Mouse (Mus musculus) neutrophil, adult 83 days (primary cell): Measurements from ENCODE around the gene Gm14308. TPM values are rescaled to one million over a fixed set of nuclear protein-coding genes. Genes with fewer than 3 reads are reported as not detected.

Source experiments
- total RNA-seq, 2 experiments: library from RNA; stranded (reverse); gene quantifications; one replicate each; pipeline ENCODE4 v1.2.4; 2023

Gm14308 gene
- total RNA-seq: not detected

DNA sequence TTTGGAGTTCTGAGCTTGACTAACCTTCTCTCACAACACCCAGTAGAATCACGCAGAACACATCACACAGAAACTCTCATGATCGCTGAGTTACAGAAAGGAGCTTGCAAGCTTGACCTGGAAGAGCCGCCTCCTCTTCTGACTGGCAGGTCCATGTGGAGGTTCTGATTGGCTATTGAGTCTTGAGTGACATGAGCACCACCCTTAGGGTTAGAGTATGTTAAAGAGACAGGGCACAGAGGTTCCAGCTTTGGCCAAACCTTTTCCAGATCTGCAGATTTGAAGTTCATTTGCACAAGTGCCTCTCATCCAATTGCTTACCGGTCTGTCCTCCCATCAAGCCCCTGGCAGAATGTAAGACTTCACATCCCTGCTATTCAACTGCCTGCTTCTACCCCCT lies at the start of gene Gm14308:
Gene Gm14308, minus strand, starts transcription at position 101 of the 400 bp plus-strand sequence.

DNA sequence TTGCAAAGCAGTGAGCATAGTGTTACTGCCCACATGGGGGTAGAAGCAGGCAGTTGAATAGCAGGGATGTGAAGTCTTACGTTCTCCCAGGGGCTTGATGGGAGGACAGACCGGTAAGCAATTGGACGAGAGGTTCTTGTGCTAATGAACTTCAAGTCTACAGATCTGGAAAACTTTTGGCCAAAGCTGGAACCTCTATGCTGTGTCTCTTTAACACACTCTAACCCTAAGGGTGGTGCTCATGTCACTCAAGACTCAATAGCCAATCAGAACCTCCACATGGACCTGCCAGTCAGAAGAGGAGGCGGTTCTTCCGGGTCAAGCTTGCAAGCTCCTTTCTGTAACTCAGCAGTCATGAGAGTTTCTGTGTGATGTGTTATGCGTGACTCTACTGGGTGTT lies 34.1 kb upstream of the Gm14308 start, which contains the start of gene Zfp973:
Gene Zfp973, plus strand, starts transcription at position 301 of the 400 bp plus-strand sequence.

Other genes with a start within 250 kb of the Gm14308 start
- 1 to 10 TPM in 1 of 2 experiments, not detected in 1; 1.1 TPM for gene Gm14435, start 212.8 kb downstream of the Gm14308 start, total RNA-seq
- gene Gm14434, start 149.6 kb downstream of the Gm14308 start, total RNA-seq: not detected
- not detected for gene Zfp967, start 115.3 kb downstream of the Gm14308 start, total RNA-seq
- 1 to 10 TPM; 1.2 to 1.6 TPM for gene Zfp973, start 34.2 kb upstream of the Gm14308 start, total RNA-seq
- gene Gm14305, start 72.0 kb upstream of the Gm14308 start, total RNA-seq: 1 to 10 TPM in 1 of 2 experiments, under 1 TPM in 1; 0.40 to 1.3 TPM
- gene Gm14295, start 162.3 kb upstream of the Gm14308 start, total RNA-seq: under 1 TPM; 0.42 to 0.51 TPM
- gene Gm14408, start 194.8 kb upstream of the Gm14308 start, total RNA-seq: not detected